Mouse (Mus musculus): ENCODE data around the gene Btbd35f28. TPM values are rescaled to one million over a fixed set of nuclear protein-coding genes. Genes with fewer than 3 reads are reported as not detected.

Gene Btbd35f28
- not detected in 2 replicates for polyA plus RNA-seq (2012; rRNA removed)

GRCm38 (mm10) chrX:4196276-4196675, at the start of gene Btbd35f28:
Btbd35f28 (plus strand) TSS chrX:4196576.

Other genes starting within 250 kb of the Btbd35f28 start
- gene Btbd35f16, start 239.6 kb upstream of the Btbd35f28 start, polyA plus RNA-seq (2012; rRNA removed) = not detected in 2 replicates
- gene Btbd35f3, start 158.9 kb upstream of the Btbd35f28 start, polyA plus RNA-seq (2012; rRNA removed) = not detected in 2 replicates
- gene Btbd35f20, start 94.7 kb downstream of the Btbd35f28 start, polyA plus RNA-seq (2012; rRNA removed) = not detected in 2 replicates
- gene Btbd35f17, start 174.1 kb downstream of the Btbd35f28 start, polyA plus RNA-seq (2012; rRNA removed) = not detected in 2 replicates